Mouse (Mus musculus): ENCODE measurements around the gene Zswim3. TPM values are rescaled to one million over a fixed set of nuclear protein-coding genes. Genes with fewer than 3 reads are reported as not detected.

Gene Zswim3
- polyA plus RNA-seq, 1 experiment from 2014 or later, result 5.4 TPM

DNA sequence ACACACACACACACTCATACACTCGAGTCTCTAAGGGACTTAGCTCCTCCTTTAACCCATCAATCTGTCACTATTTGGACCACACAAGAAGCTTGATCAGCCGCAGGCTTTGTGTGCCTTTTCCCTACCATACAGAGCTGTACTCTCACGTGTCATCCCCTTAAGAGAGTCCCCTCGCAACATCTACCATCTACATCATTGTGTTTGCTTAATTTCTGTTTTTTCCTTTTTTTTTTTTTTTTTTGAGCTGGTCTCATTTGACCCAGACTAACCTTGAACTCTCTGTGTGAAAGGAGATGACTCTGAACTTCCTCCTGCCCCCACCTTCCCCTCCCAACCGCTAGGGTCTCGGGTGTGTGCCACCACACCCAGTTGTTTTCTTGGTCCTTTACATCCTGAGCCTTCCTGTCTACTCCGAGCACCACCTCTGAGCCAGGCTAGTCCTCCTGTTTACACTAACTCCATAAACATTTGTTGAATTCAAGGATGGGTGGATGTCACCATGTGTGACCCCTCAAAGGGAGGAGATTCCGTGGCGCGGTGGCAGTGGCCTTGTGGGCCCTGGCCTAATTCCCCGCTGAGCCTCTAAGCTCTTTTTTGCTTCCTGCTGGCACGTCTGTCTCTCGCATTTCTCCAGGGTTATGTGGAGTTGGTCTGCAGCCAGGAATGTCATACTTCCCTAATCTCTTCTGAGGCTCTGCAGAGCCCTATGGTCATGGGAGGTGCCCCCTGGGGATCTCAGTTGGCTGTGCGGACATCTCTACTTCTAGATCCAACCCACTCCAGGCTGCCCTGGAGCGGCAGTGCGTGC is 62.0 kb downstream of the Zswim3 start:
- ATAC-seq (ENCODE audit: insufficient number of reproducible peaks, low FRiP score), result peak; percentile 87
- Histone ChIP-seq H3K9me3 (replicated peaks) (peaks cover 8% of the 10 kb centered on the region), H3K9ac (peak overlapping the region; percentile 35; the same call in 1 of the 2 replicates), H3K4me3 (0 out of 2 replicates have a peak overlapping the region, but pooled peaks have one; percentile 0), H3K27me3 (replicated peaks) (no peaks in the 10 kb centered on the region), H3K4me1 (replicated peaks) (peaks cover 31% of the 10 kb centered on the region), H3K27ac (ENCODE audit: poor library complexity, severe bottlenecking) (peak overlapping the region; percentile 92), H3K36me3 (no peaks in the 10 kb centered on the region), H3K4me2 (no peak overlapping the region)
- WGBS, result 26% methylated on average over 16 of the region's 16 CpGs

- WGBS, result 91% methylated on average over 7 of the region's 7 CpGs
- Histone ChIP-seq H3K4me1 (replicated peaks) (peaks cover 25% of the 10 kb centered on the region), H3K4me2 (no peak overlapping the region), H3K9ac (no peak overlapping the region), H3K4me3 (no peak overlapping the region), H3K27ac (ENCODE audit: poor library complexity, severe bottlenecking) (peak overlapping the region; percentile 92), H3K36me3 (no peaks in the 10 kb centered on the region), H3K27me3 (replicated peaks) (no peaks in the 10 kb centered on the region), H3K9me3 (replicated peaks) (peaks cover 8% of the 10 kb centered on the region)
- ATAC-seq (ENCODE audit: insufficient number of reproducible peaks, low FRiP score), result no peak
Measured at GRCm38 (mm10) chr2:164867566-164867965, 62.7 kb downstream of the Zswim3 start.

- H3K4me2 ChIP-seq, result no peak overlapping the region
- no peak overlapping the region for H3K9ac ChIP-seq
- no peak overlapping the region for H3K27ac ChIP-seq (ENCODE audit: poor library complexity, severe bottlenecking)
- H3K9me3 ChIP-seq (replicated peaks), result peaks cover 8% of the 10 kb centered on the region
- no peak overlapping the region for H3K4me3 ChIP-seq
- ATAC-seq (ENCODE audit: insufficient number of reproducible peaks, low FRiP score), result no peak
- H3K36me3 ChIP-seq, result no peaks in the 10 kb centered on the region
- no peaks in the 10 kb centered on the region for H3K27me3 ChIP-seq (replicated peaks)
- WGBS, result 72% methylated on average over 7 of the region's 7 CpGs
- peaks cover 23% of the 10 kb centered on the region for H3K4me1 ChIP-seq (replicated peaks)
Measured at GRCm38 (mm10) chr2:164868491-164868890, 63.6 kb downstream of the Zswim3 start.

Other genes with a start within 250 kb of the Zswim3 start
- gene Wfdc2, start 242.7 kb upstream of the Zswim3 start, polyA plus RNA-seq (2016; fragmentation: Nextera tagmentation; extraction: Ambion mirVana), result 3.1 and 3.3 TPM in 2 replicates
- not detected in 2 replicates for gene Spint3, start 231.6 kb upstream of the Zswim3 start, polyA plus RNA-seq (2016; fragmentation: Nextera tagmentation; extraction: Ambion mirVana)
- gene Wfdc6a, start 219.7 kb upstream of the Zswim3 start, polyA plus RNA-seq (2016; fragmentation: Nextera tagmentation; extraction: Ambion mirVana), result 0.29 and 0.32 TPM in 2 replicates
- not detected in 2 replicates for gene Eppin, start 211.5 kb upstream of the Zswim3 start, polyA plus RNA-seq (2016; fragmentation: Nextera tagmentation; extraction: Ambion mirVana)
- gene Wfdc6b, start 191.6 kb upstream of the Zswim3 start, polyA plus RNA-seq (2016; fragmentation: Nextera tagmentation; extraction: Ambion mirVana), result not detected in 2 replicates
- not detected in 2 replicates for gene Wfdc8, start 191.5 kb upstream of the Zswim3 start, polyA plus RNA-seq (2016; fragmentation: Nextera tagmentation; extraction: Ambion mirVana)
- not detected in 2 replicates for gene Wfdc16, start 166.3 kb upstream of the Zswim3 start, polyA plus RNA-seq (2016; fragmentation: Nextera tagmentation; extraction: Ambion mirVana)
- not detected in 2 replicates for gene Wfdc10, start 149.1 kb upstream of the Zswim3 start, polyA plus RNA-seq (2016; fragmentation: Nextera tagmentation; extraction: Ambion mirVana)
- not detected in 2 replicates for gene Wfdc9, start 148.5 kb upstream of the Zswim3 start, polyA plus RNA-seq (2016; fragmentation: Nextera tagmentation; extraction: Ambion mirVana)
- gene Wfdc11, start 131.0 kb upstream of the Zswim3 start, polyA plus RNA-seq (2016; fragmentation: Nextera tagmentation; extraction: Ambion mirVana), result not detected in 2 replicates
- gene Wfdc13, start 120.0 kb upstream of the Zswim3 start, polyA plus RNA-seq (2016; fragmentation: Nextera tagmentation; extraction: Ambion mirVana), result not detected in 2 replicates
- gene Spint4, start 106.6 kb upstream of the Zswim3 start, polyA plus RNA-seq (2016; fragmentation: Nextera tagmentation; extraction: Ambion mirVana), result 0.35 TPM in 1 of 2 replicates, not detected in the other
- not detected in 2 replicates for gene Spint5, start 89.8 kb upstream of the Zswim3 start, polyA plus RNA-seq (2016; fragmentation: Nextera tagmentation; extraction: Ambion mirVana)
- gene Wfdc3, start 59.2 kb upstream of the Zswim3 start, polyA plus RNA-seq (2016; fragmentation: Nextera tagmentation; extraction: Ambion mirVana), result 0.32 and 0.71 TPM in 2 replicates
- 62.9 and 71.0 TPM in 2 replicates for gene Dnttip1, start 59.1 kb upstream of the Zswim3 start, polyA plus RNA-seq (2016; fragmentation: Nextera tagmentation; extraction: Ambion mirVana)
- gene Ube2c, start 35.2 kb upstream of the Zswim3 start, polyA plus RNA-seq (2016; fragmentation: Nextera tagmentation; extraction: Ambion mirVana), result 455 and 459 TPM in 2 replicates
- 0.36 and 1.6 TPM in 2 replicates for gene Tnnc2, start 25.1 kb upstream of the Zswim3 start, polyA plus RNA-seq (2016; fragmentation: Nextera tagmentation; extraction: Ambion mirVana)
- 30.8 and 31.7 TPM in 2 replicates for gene Snx21, start 19.3 kb upstream of the Zswim3 start, polyA plus RNA-seq (2016; fragmentation: Nextera tagmentation; extraction: Ambion mirVana)
- gene Acot8, start 216 bp upstream of the Zswim3 start, polyA plus RNA-seq (2016; fragmentation: Nextera tagmentation; extraction: Ambion mirVana), result 14.9 and 16.1 TPM in 2 replicates
- 9.8 and 10.1 TPM in 2 replicates for gene Zswim1, start 17.6 kb downstream of the Zswim3 start, polyA plus RNA-seq (2016; fragmentation: Nextera tagmentation; extraction: Ambion mirVana)
- not detected in 2 replicates for gene Spata25, start 23.4 kb downstream of the Zswim3 start, polyA plus RNA-seq (2016; fragmentation: Nextera tagmentation; extraction: Ambion mirVana)
- 169 and 175 TPM in 2 replicates for gene Ctsa, start 27.8 kb downstream of the Zswim3 start, polyA plus RNA-seq (2016; fragmentation: Nextera tagmentation; extraction: Ambion mirVana)
- 45.0 and 45.5 TPM in 2 replicates for gene Neurl2, start 28.4 kb downstream of the Zswim3 start, polyA plus RNA-seq (2016; fragmentation: Nextera tagmentation; extraction: Ambion mirVana)
- gene Pltp, start 52.6 kb downstream of the Zswim3 start, polyA plus RNA-seq (2016; fragmentation: Nextera tagmentation; extraction: Ambion mirVana), result 9.7 and 9.9 TPM in 2 replicates
- gene Pcif1, start 74.2 kb downstream of the Zswim3 start, polyA plus RNA-seq (2016; fragmentation: Nextera tagmentation; extraction: Ambion mirVana), result 52.1 and 53.1 TPM in 2 replicates
- gene Zfp335, start 106.7 kb downstream of the Zswim3 start, polyA plus RNA-seq (2016; fragmentation: Nextera tagmentation; extraction: Ambion mirVana), result 11.4 and 12.2 TPM in 2 replicates
- 0.42 TPM in 2 replicates for gene Mmp9, start 135.7 kb downstream of the Zswim3 start, polyA plus RNA-seq (2016; fragmentation: Nextera tagmentation; extraction: Ambion mirVana)
- gene Slc12a5, start 155.7 kb downstream of the Zswim3 start, polyA plus RNA-seq (2016; fragmentation: Nextera tagmentation; extraction: Ambion mirVana), result 0.82 and 1.3 TPM in 2 replicates
- gene Ncoa5, start 229.8 kb downstream of the Zswim3 start, polyA plus RNA-seq (2016; fragmentation: Nextera tagmentation; extraction: Ambion mirVana), result 50.6 and 55.8 TPM in 2 replicates